Comparison of ENCODE assay signal across 19 mouse cellular contexts in genomic region chr1:39365562-39365961, GRCm38 (mm10). TPM values are rescaled to one million over a fixed set of nuclear protein-coding genes. Genes with fewer than 3 reads are reported as not detected.
DNase-seq lines count a peak whose midpoint lies in the region; ATAC-seq lines count a peak whose summit lies in the region.
"Had no signal": no experiment of that assay in that cellular context is flagged by ENCODE, and none has a peak within 500 bp of the region (broad histone marks: within the 10 kb centered on the region; RNA-seq: fewer than 3 reads in every experiment).

No protein-coding gene starts in this region.

- no peak overlapping the region for H3K4me3 ChIP-seq in embryonic facial prominence, embryonic 11.5 days (ENCODE audit: low read depth, low read length)
- no peak overlapping the region for H3K4me3 ChIP-seq in embryonic facial prominence, embryonic 10.5 days
- H3K4me3 ChIP-seq in embryonic facial prominence, embryonic 13.5 days = no peak overlapping the region
- H3K4me3 ChIP-seq: embryonic facial prominence, embryonic 12.5 days; forebrain, embryonic 13.5 days; forebrain, embryonic 15.5 days had no signal

- no peaks in the 10 kb centered on the region for H3K4me1 ChIP-seq in embryonic facial prominence, embryonic 11.5 days (ENCODE audit: control insufficient read depth, insufficient read depth, low read length)
- H3K4me1 ChIP-seq in embryonic facial prominence, embryonic 10.5 days = peaks cover 35% of the 10 kb centered on the region
- H3K4me1 ChIP-seq in embryonic facial prominence, embryonic 13.5 days = peaks cover 38% of the 10 kb centered on the region

- no peak overlapping the region for H3K27ac ChIP-seq in embryonic facial prominence, embryonic 11.5 days (replicated peaks; ENCODE audit: low read depth, low read length)
- no peak overlapping the region for H3K27ac ChIP-seq in embryonic facial prominence, embryonic 10.5 days (replicated peaks)
- 0 out of 2 replicates have a peak overlapping the region, but pooled peaks have one; percentile 51 for H3K27ac ChIP-seq in embryonic facial prominence, embryonic 13.5 days
- H3K27ac ChIP-seq: embryonic facial prominence, embryonic 12.5 days; forebrain, embryonic 13.5 days; forebrain, embryonic 15.5 days had no signal

- H3K4me2 ChIP-seq in embryonic facial prominence, embryonic 11.5 days (ENCODE audit: low read depth, low read length) = no peak overlapping the region
- H3K4me2 ChIP-seq in embryonic facial prominence, embryonic 13.5 days = no peak overlapping the region
- H3K4me2 ChIP-seq: embryonic facial prominence, embryonic 12.5 days; forebrain, embryonic 13.5 days; forebrain, embryonic 15.5 days had no signal

- ATAC-seq in embryonic facial prominence, embryonic 11.5 days (replicated peaks; ENCODE audit: insufficient number of reproducible peaks, low FRiP score, low TSS enrichment, low read depth) = no peak
- no peak for ATAC-seq in embryonic facial prominence, embryonic 13.5 days (ENCODE audit: insufficient number of reproducible peaks, insufficient read depth, low FRiP score, low TSS enrichment, low read depth)
- ATAC-seq: activated CD4-positive, CD25-positive, alpha-beta regulatory T cell, adult 4 months; forebrain, embryonic 13.5 days; forebrain, embryonic 15.5 days; forebrain, postnatal 0 days; Patski had no signal

- intact Hi-C loops in heart, postnatal 10 days (cut with DNase I) = loop anchor here (10.0 kb wide), 1 partner anchor 1371 kb away; the partner anchor contains the start of genes Eif5b and Txndc9

- no peaks in the 10 kb centered on the region for H3K9me3 ChIP-seq in embryonic facial prominence, embryonic 11.5 days (replicated peaks; ENCODE audit: control insufficient read depth, low read length)
- no peaks in the 10 kb centered on the region for H3K9me3 ChIP-seq in embryonic facial prominence, embryonic 10.5 days
- no peaks in the 10 kb centered on the region for H3K9me3 ChIP-seq in embryonic facial prominence, embryonic 13.5 days
- H3K9me3 ChIP-seq: embryonic facial prominence, embryonic 12.5 days; forebrain, embryonic 13.5 days; forebrain, embryonic 15.5 days had no signal

- peak; percentile 66 for DNase-seq in embryonic facial prominence, embryonic 11.5 days (ENCODE audit: low spot score)
- no peak for DNase-seq in embryonic facial prominence, embryonic 10.5 days (ENCODE audit: low spot score)
- peak; percentile 45 for DNase-seq in MN1 (ENCODE audit: low spot score)
- no peak for DNase-seq in heart, postnatal 10 days
- DNase-seq in gastrocnemius, adult 8-10 months (ENCODE audit: low spot score in 2 of 2) = no peak
- DNase-seq: adrenal gland, adult 8-10 months; adrenal gland, postnatal 14 days; adrenal gland, postnatal 36 days; cerebellum, adult 11-12 months; cerebellum, adult 2 months; cerebellum, adult 9-11 months; cerebellum, postnatal 14 days; forebrain, postnatal 0 days had no signal

- H3K36me3 ChIP-seq in embryonic facial prominence, embryonic 11.5 days (replicated peaks; ENCODE audit: control insufficient read depth, insufficient read depth, low read depth, low read length) = peaks cover 2% of the 10 kb centered on the region
- peaks cover 18% of the 10 kb centered on the region for H3K36me3 ChIP-seq in embryonic facial prominence, embryonic 10.5 days (replicated peaks)
- H3K36me3 ChIP-seq in embryonic facial prominence, embryonic 13.5 days = peaks cover 15% of the 10 kb centered on the region

- no peak overlapping the region for H3K9ac ChIP-seq in embryonic facial prominence, embryonic 11.5 days (replicated peaks; ENCODE audit: low read length)
- H3K9ac ChIP-seq in embryonic facial prominence, embryonic 13.5 days = no peak overlapping the region
- H3K9ac ChIP-seq: embryonic facial prominence, embryonic 12.5 days; forebrain, embryonic 13.5 days; forebrain, embryonic 15.5 days; forebrain, postnatal 0 days had no signal

- WGBS in embryonic facial prominence, embryonic 11.5 days = 47% methylated on average over 1 of the region's 1 CpGs
- WGBS in embryonic facial prominence, embryonic 10.5 days = 52% methylated on average over 1 of the region's 1 CpGs
- WGBS in embryonic facial prominence, embryonic 13.5 days = 28% methylated on average over 1 of the region's 1 CpGs

- H3K27me3 ChIP-seq in embryonic facial prominence, embryonic 11.5 days (ENCODE audit: control insufficient read depth, insufficient read depth, low read length) = no peaks in the 10 kb centered on the region
- peaks cover 18% of the 10 kb centered on the region for H3K27me3 ChIP-seq in embryonic facial prominence, embryonic 10.5 days (replicated peaks; ENCODE audit: low read depth, poor library complexity, severe bottlenecking)
- H3K27me3 ChIP-seq in embryonic facial prominence, embryonic 13.5 days = peaks cover 21% of the 10 kb centered on the region
- H3K27me3 ChIP-seq: forebrain, embryonic 15.5 days; Patski had no signal

RNA-seq across cellular contexts. Expression of gene Rpl31, which starts 2.1 kb away (rescaled TPM):
- 507 and 521 TPM in 2 replicates for polyA plus RNA-seq in embryonic facial prominence, embryonic 11.5 days (2014; fragmentation: Nextera tagmentation; extraction: Ambion mirVana)
- polyA plus RNA-seq in embryonic facial prominence, embryonic 10.5 days (2016; fragmentation: Nextera tagmentation; extraction: Ambion mirVana) = 487 and 499 TPM in 2 replicates
- 583 and 635 TPM in 2 replicates for polyA plus RNA-seq in embryonic facial prominence, embryonic 13.5 days (2015; fragmentation: Nextera tagmentation; extraction: Ambion mirVana)
- total RNA-seq in heart, postnatal 10 days (2021) = 100 to 1,000 TPM; 730 to 733 TPM
- 100 to 1,000 TPM; 426 to 535 (median 481) TPM for total RNA-seq in gastrocnemius, adult 8-10 months (2022)

Comparison
In these comparisons a context has a peak if more than half of its experiments do, and no peak if none do; other contexts are left out.
1. DNase-seq: peak in embryonic facial prominence, embryonic 11.5 days (single experiment) and MN1 (single experiment); none in embryonic facial prominence, embryonic 10.5 days (single experiment), heart, postnatal 10 days (0 of 2) and gastrocnemius, adult 8-10 months (0 of 2).